Mouse (Mus musculus) kidney, embryonic 14.5 days (tissue): ENCODE data around the gene Oprm1. TPM values are rescaled to one million over a fixed set of nuclear protein-coding genes. Genes with fewer than 3 reads are reported as not detected.

Experiments used
- ATAC-seq: fragments of 200-750 bp; cut with Nextera tagmentation; 2 replicates; pipeline ENCODE4 v1.8.0; 2017; ENCODE audit warnings: moderate number of reproducible peaks, mild to moderate bottlenecking, moderate TSS enrichment, moderate library complexity; ENCODE audit not compliant: low FRiP score, low TSS enrichment
- H3K27ac ChIP-seq: fragments of 300-500 bp; sonication (generic); 2 replicates; pipeline ENCODE4 v1.5.1; 2014; ENCODE audit warnings: low read depth, mild to moderate bottlenecking, low read length, moderate library complexity, mixed read lengths
- H3K27me3 ChIP-seq: fragments of 300-500 bp; sonication (generic); 2 replicates; pipeline ENCODE4 v1.6.1; 2014; ENCODE audit warnings: mild to moderate bottlenecking, low read length; ENCODE audit not compliant: control insufficient read depth, insufficient read depth
- H3K36me3 ChIP-seq: fragments of 300-500 bp; sonication (generic); 2 replicates; pipeline ENCODE4 v1.6.1; 2014; ENCODE audit warnings: low read length, mixed read lengths; ENCODE audit not compliant: control insufficient read depth, insufficient read depth
- H3K4me1 ChIP-seq: fragments of 300-500 bp; sonication (generic); 2 replicates; pipeline ENCODE4 v1.6.1; 2014; ENCODE audit warnings: low read length, mixed read lengths; ENCODE audit not compliant: control insufficient read depth, insufficient read depth
- H3K4me2 ChIP-seq: fragments of 300-500 bp; sonication (generic); replicated peaks from 2 replicates; pipeline ENCODE4 v1.6.1; 2014; ENCODE audit warnings: low read depth, mild to moderate bottlenecking, low read length
- H3K4me3 ChIP-seq: fragments of 300-500 bp; sonication (generic); 2 replicates; pipeline ENCODE4 v1.5.1; 2014; ENCODE audit warnings: mild to moderate bottlenecking, low read length
- H3K9ac ChIP-seq: fragments of 300-500 bp; sonication (generic); 2 replicates; pipeline ENCODE4 v1.6.1; 2014; ENCODE audit warnings: low read depth, mild to moderate bottlenecking, low read length, moderate library complexity
- H3K9me3 ChIP-seq: fragments of 300-500 bp; sonication (generic); 2 replicates; pipeline ENCODE4 v1.6.1; 2016; ENCODE audit warnings: low read length; ENCODE audit not compliant: control insufficient read depth
- WGBS: fragments of 180-500 bp; shearing (Covaris S2); extraction: QIAGEN DNeasy Blood & Tissue Kit; methylation state at CpG from one replicate; pipeline ENCODE4 v1.1.7; 2014; 5-methylcytosine and 5-hydroxymethylcytosine counted together
- polyA plus RNA-seq: library from polyadenylated mRNA; unstranded; fragments of >200 nt; fragmentation: Nextera tagmentation; extraction: Ambion mirVana; gene quantifications from 2 replicates; pipeline ENCODE4 v1.2.1, GENCODE M21; 2014

Oprm1 gene
- polyA plus RNA-seq, 1 experiment from 2014 or later, result 0.14 TPM

- Histone ChIP-seq H3K4me2 (peak overlapping the region; percentile 27; the same call in 1 of the 2 replicates), H3K4me3 (peak overlapping the region; percentile 10; the same call in 1 of the 2 replicates), H3K9ac (no peak overlapping the region), H3K9me3 (no peaks in the 10 kb centered on the region), H3K36me3 (no peaks in the 10 kb centered on the region), H3K27ac (peak overlapping the region; percentile 74; the same call in 1 of the 2 replicates), H3K4me1 (no peaks in the 10 kb centered on the region), H3K27me3 (no peaks in the 10 kb centered on the region)
- 6% methylated on average over 8 of the region's 8 CpGs for WGBS
- peak; percentile 84 for ATAC-seq
Measured at GRCm38 (mm10) chr10:7076201-7076600, 317.9 kb downstream of the Oprm1 start.

GRCm38 (mm10) chr10:7076662-7077211 lies 318.4 kb downstream of the Oprm1 start:
- Histone ChIP-seq H3K4me1 (no peaks in the 10 kb centered on the region), H3K36me3 (no peaks in the 10 kb centered on the region), H3K9me3 (no peaks in the 10 kb centered on the region), H3K27me3 (no peaks in the 10 kb centered on the region), H3K4me3 (peak overlapping the region; percentile 10; the same call in 1 of the 2 replicates), H3K27ac (peak overlapping the region; percentile 74; the same call in 1 of the 2 replicates), H3K9ac (peak overlapping the region; percentile 28; the same call in 1 of the 2 replicates), H3K4me2 (peak overlapping the region; percentile 27; the same call in 1 of the 2 replicates)
- WGBS, result 23% methylated on average over 7 of the region's 8 CpGs
- peak; percentile 71 for ATAC-seq

- H3K4me1 ChIP-seq, result no peaks in the 10 kb centered on the region
- H3K4me2 ChIP-seq, result no peak overlapping the region
- peak; percentile 47; the same call in 1 of the 2 replicates for ATAC-seq
- H3K9ac ChIP-seq, result no peak overlapping the region
- WGBS, result 54% methylated on average over 7 of the region's 7 CpGs
- H3K27me3 ChIP-seq, result no peaks in the 10 kb centered on the region
- H3K4me3 ChIP-seq, result no peak overlapping the region
- H3K9me3 ChIP-seq, result no peaks in the 10 kb centered on the region
- no peaks in the 10 kb centered on the region for H3K36me3 ChIP-seq
- H3K27ac ChIP-seq, result peak overlapping the region; percentile 65; the same call in 1 of the 2 replicates
Measured at GRCm38 (mm10) chr10:7077389-7077808, 319.1 kb downstream of the Oprm1 start.

- H3K27me3 ChIP-seq, result no peaks in the 10 kb centered on the region
- H3K9ac ChIP-seq, result no peak overlapping the region
- H3K4me1 ChIP-seq, result no peaks in the 10 kb centered on the region
- no peak overlapping the region for H3K4me2 ChIP-seq
- 81% methylated on average over 1 of the region's 1 CpGs for WGBS
- no peak overlapping the region for H3K4me3 ChIP-seq
- H3K9me3 ChIP-seq, result no peaks in the 10 kb centered on the region
- H3K36me3 ChIP-seq, result no peaks in the 10 kb centered on the region
- no peak for ATAC-seq
- H3K27ac ChIP-seq, result no peak overlapping the region
Measured at GRCm38 (mm10) chr10:7077971-7078370, 319.7 kb downstream of the Oprm1 start.

Other genes with a start within 250 kb of the Oprm1 start
- gene Gm10945, start 3.3 kb downstream of the Oprm1 start, polyA plus RNA-seq, result not detected in 2 replicates